Mouse (Mus musculus) heart, embryonic 16.5 days (tissue): Measurements from ENCODE around the gene C5ar1. TPM values are rescaled to one million over a fixed set of nuclear protein-coding genes. Genes with fewer than 3 reads are reported as not detected.
"Not testable (repeated sequence)": the region's sequence is repeated elsewhere in the genome, so short reads cannot be mapped to it uniquely, and the experiment has no call there.

Source experiments
- ATAC-seq: fragments of 200-750 bp; cut with Nextera tagmentation; replicated peaks from 2 replicates; pipeline ENCODE4 v1.8.0; 2017; ENCODE audit warnings: moderate number of reproducible peaks; ENCODE audit not compliant: insufficient read depth, low FRiP score; ENCODE audit errors: extremely low read depth
- H3K27ac ChIP-seq: fragments of 300-500 bp; sonication (generic); 2 replicates; pipeline ENCODE4 v1.5.1; 2014; ENCODE audit warnings: mild to moderate bottlenecking, low read length, control low read depth, moderate library complexity
- H3K27me3 ChIP-seq: fragments of 300-500 bp; sonication (generic); 2 replicates; pipeline ENCODE4 v1.6.1; 2014; ENCODE audit warnings: low read length, mixed read lengths; ENCODE audit not compliant: control insufficient read depth, insufficient read depth
- H3K36me3 ChIP-seq: fragments of 300-500 bp; sonication (generic); 2 replicates; pipeline ENCODE4 v1.6.1; 2014; ENCODE audit not compliant: control insufficient read depth, insufficient read depth
- H3K4me1 ChIP-seq: fragments of 300-500 bp; sonication (generic); 2 replicates; pipeline ENCODE4 v1.6.1; 2014; ENCODE audit warnings: low read length, mixed read lengths; ENCODE audit not compliant: control insufficient read depth, insufficient read depth
- H3K4me2 ChIP-seq: fragments of 300-500 bp; sonication (generic); 2 replicates; pipeline ENCODE4 v1.6.1; 2014; ENCODE audit warnings: low read depth, mild to moderate bottlenecking, control low read depth, low read length
- H3K4me3 ChIP-seq: fragments of 300-500 bp; sonication (generic); 2 replicates; pipeline ENCODE4 v1.5.1; 2014; ENCODE audit warnings: mild to moderate bottlenecking, control low read depth, low read length
- H3K9ac ChIP-seq: fragments of 300-500 bp; sonication (generic); 2 replicates; pipeline ENCODE4 v1.6.1; 2014; ENCODE audit warnings: low read length, control low read depth
- H3K9me3 ChIP-seq: fragments of 300-500 bp; sonication (generic); replicated peaks from 2 replicates; pipeline ENCODE4 v1.6.1; 2016; ENCODE audit warnings: low read length; ENCODE audit not compliant: control insufficient read depth
- WGBS: fragments of 180-500 bp; shearing (Covaris S2); extraction: QIAGEN DNeasy Blood & Tissue Kit; methylation state at CpG from one replicate; pipeline ENCODE4 v1.1.7; 2014; 5-methylcytosine and 5-hydroxymethylcytosine counted together
- polyA plus RNA-seq: library from polyadenylated mRNA; unstranded; fragments of >200 nt; fragmentation: Nextera tagmentation; extraction: Ambion mirVana; gene quantifications from 2 replicates; pipeline ENCODE4 v1.2.1, GENCODE M21; 2015

The C5ar1 gene
- polyA plus RNA-seq, 1 experiment from 2014 or later = 3.2 TPM

DNA sequence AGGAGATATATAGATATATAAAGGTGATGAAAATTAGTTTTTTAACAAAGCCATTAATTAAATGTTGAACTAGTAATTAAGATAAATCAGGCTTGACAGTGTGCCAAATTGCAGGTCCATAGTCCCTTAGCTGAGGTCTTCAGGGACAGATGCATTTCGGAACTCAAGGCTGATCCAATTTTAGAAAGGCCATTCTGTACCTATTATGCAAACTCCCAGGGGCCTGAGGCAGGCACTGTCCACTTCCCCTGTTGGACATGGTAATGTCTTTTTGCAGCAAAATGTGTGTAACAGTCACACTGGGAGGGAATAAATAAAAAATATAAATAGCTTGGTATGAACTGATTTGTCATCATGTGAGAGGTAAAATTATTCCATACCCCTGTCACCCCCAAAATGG is 11.8 kb upstream of the C5ar1 start:
- Histone ChIP-seq H3K9ac (no peak overlapping the region), H3K27me3 (0 out of 2 replicates have a peak, but pooled peaks cover 2% of the 10 kb centered on the region), H3K4me2 (no peak overlapping the region), H3K4me3 (no peak overlapping the region), H3K27ac (no peak overlapping the region), H3K9me3 (no peaks in the 10 kb centered on the region), H3K36me3 (peaks cover 9% of the 10 kb centered on the region), H3K4me1 (peaks cover 20% of the 10 kb centered on the region)
- no peak for ATAC-seq
- WGBS = 67% methylated on average over 1 of the region's 1 CpGs

DNA sequence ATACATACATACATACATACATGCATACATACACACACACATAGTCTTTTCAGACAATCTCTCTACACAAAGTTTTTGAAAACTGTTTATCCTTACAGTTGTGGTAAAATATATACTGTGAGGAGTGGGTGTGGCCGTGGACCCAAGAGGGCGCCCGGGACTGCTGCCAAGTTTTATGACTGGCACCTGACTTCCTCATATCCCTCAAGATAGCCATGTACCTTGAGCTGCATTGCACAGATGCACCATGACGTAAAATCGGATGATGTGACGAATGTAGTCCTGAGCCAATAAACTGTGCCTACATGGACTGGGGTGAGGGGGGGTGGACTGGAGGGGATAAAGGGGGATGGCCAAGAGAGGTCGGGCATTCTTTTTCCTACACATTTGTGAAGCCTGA is 7.3 kb upstream of the C5ar1 start:
- H3K4me2 ChIP-seq, H3K9ac ChIP-seq, ATAC-seq, H3K27me3 ChIP-seq, H3K4me3 ChIP-seq, H3K4me1 ChIP-seq, H3K27ac ChIP-seq, H3K9me3 ChIP-seq, H3K36me3 ChIP-seq: not testable (repeated sequence)
- WGBS = 73% methylated on average over 7 of the region's 7 CpGs

DNA sequence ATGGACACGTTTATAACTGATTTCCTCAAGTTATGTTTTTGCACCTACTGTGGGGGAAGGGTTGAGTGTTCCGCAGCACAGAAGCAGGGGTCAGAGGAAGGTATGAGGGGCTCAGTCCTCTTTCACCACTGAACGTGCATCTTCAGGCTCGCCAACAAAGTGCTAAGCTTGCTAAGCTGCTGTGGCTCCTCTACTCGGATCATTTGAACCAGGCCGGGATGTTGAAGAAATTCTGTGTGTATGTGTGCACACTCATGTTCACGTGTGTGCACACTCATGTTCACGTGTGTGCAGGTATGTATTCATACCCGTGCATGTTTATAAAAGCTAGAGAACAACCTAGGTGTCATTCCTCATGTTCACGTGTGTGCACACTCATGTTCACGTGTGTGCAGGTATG is 6.5 kb upstream of the C5ar1 start:
- H3K4me3 ChIP-seq = no peak overlapping the region
- no peak for ATAC-seq
- no peaks in the 10 kb centered on the region for H3K9me3 ChIP-seq
- no peaks in the 10 kb centered on the region for H3K36me3 ChIP-seq
- 0 out of 2 replicates have a peak, but pooled peaks cover 2% of the 10 kb centered on the region for H3K27me3 ChIP-seq
- no peaks in the 10 kb centered on the region for H3K4me1 ChIP-seq
- H3K4me2 ChIP-seq = no peak overlapping the region
- WGBS = 85% methylated on average over 11 of the region's 11 CpGs
- H3K27ac ChIP-seq = no peak overlapping the region
- H3K9ac ChIP-seq = no peak overlapping the region

DNA sequence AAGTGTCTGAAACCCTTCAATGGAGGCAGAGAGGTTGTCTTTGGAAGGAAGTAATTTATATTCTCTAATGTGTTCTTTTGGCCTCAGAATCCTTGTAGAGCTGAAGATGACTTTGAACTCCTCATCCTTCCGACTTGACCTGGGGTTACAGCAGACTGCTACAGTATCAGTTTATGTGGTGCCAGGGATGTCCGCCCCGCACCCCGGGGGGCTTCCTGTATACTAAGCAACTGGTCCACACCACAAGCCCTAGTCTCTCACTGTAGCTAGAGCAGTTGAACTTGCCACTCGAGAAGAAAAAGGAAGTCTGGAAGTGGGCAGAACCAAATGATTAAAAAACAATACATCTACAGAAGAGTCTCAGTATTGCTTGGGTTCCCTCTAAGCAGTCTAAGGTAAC is 4.5 kb upstream of the C5ar1 start:
- Histone ChIP-seq H3K9me3 (no peaks in the 10 kb centered on the region), H3K9ac (no peak overlapping the region), H3K4me2 (no peak overlapping the region), H3K27ac (no peak overlapping the region), H3K36me3 (no peaks in the 10 kb centered on the region), H3K4me3 (no peak overlapping the region), H3K4me1 (no peaks in the 10 kb centered on the region), H3K27me3 (no peaks in the 10 kb centered on the region)
- 75% methylated on average over 5 of the region's 5 CpGs for WGBS
- ATAC-seq = no peak

DNA sequence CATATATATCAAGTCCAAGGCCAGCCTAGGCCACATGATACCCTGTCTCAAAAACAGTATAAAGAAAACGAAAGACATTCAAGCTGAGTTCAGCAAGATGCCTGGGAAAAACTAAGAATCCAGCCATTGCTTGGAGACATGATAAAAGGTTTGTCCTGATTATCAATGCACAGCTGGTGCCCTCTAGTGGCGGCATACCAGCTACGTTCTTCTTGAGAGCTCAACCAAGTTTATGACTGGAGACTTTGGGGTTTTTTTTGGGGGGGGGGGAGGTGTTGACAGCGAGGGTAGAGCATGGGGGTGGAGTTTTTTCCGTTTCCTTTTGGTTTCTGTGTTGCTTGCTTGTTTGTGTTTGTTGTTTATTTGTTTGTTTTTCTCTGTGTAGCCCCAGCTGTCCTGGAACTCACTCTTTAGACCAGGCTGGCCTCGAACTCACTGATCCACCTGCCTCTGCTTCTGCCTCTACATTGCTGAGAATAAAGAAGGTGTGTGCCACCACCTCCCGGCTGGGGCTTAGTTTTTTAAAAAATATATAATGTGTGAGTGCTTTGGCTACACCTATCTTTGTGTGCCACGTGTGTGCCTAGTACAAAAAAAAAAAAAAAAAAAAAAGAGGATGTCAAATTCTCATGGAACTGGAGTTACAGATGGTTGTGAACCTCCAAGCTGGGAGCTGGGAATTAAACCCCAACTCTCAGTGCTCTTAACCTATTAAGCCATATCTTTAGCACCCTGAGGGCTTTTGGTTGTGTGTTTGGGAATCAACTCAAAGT is 3.9 kb upstream of the C5ar1 start:
- Histone ChIP-seq H3K27ac (no peak overlapping the region), H3K4me3 (no peak overlapping the region), H3K9ac (no peak overlapping the region), H3K4me2 (no peak overlapping the region), H3K27me3 (no peaks in the 10 kb centered on the region), H3K4me1 (no peaks in the 10 kb centered on the region), H3K36me3 (no peaks in the 10 kb centered on the region), H3K9me3 (no peaks in the 10 kb centered on the region)
- ATAC-seq = no peak
- WGBS = 27% methylated on average over 8 of the region's 8 CpGs

DNA sequence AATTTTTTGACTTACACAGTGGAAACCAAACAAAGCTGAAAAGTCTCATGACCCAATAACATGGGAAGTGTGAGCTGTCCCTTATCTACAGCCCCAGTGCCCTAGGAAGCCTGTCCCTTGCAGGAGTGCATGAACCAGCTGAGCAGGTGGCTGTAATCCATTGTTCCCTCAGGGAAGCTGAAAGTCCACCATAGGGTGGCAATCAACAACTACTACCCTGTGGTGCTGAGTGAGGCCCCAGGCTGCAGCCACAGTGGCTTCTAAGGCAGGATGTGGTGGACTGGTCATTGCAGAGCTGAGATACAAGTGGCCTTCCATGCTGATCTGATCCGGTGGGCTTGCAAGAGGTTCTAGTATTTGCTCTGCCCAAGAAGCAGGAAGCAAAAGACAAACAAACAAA is 1.8 kb upstream of the C5ar1 start:
- no peak for ATAC-seq
- H3K4me2 ChIP-seq = no peak overlapping the region
- WGBS = 68% methylated on average over 1 of the region's 1 CpGs
- no peak overlapping the region for H3K4me3 ChIP-seq
- H3K4me1 ChIP-seq = no peaks in the 10 kb centered on the region
- H3K9ac ChIP-seq = no peak overlapping the region
- H3K27me3 ChIP-seq = no peaks in the 10 kb centered on the region
- H3K27ac ChIP-seq = no peak overlapping the region
- no peaks in the 10 kb centered on the region for H3K36me3 ChIP-seq
- no peaks in the 10 kb centered on the region for H3K9me3 ChIP-seq

DNA sequence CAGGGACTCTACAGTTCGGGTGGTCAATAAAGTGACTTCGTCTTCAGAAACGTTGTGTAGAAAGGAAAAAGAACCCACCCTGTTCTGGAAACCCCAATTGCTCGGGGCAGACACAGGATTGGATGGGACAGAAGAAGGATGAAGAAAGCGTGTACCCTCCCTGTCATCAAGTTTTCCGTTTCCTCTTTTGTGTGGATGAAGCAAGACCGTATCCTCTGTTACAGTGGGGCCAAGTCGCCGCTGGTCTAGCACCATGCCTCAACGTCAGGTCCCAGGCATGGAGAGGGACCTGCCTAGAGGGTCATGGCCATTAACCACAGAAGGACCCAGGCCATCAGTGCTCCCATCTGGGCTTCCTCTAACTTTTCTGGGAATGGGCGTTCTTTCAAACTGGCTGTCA is 1.5 kb downstream of the C5ar1 start:
- no peak for ATAC-seq
- H3K36me3 ChIP-seq = no peaks in the 10 kb centered on the region
- H3K4me2 ChIP-seq = no peak overlapping the region
- H3K4me3 ChIP-seq = no peak overlapping the region
- no peak overlapping the region for H3K27ac ChIP-seq
- no peaks in the 10 kb centered on the region for H3K27me3 ChIP-seq
- no peaks in the 10 kb centered on the region for H3K9me3 ChIP-seq
- H3K9ac ChIP-seq = no peak overlapping the region
- WGBS = 87% methylated on average over 11 of the region's 11 CpGs
- no peaks in the 10 kb centered on the region for H3K4me1 ChIP-seq

DNA sequence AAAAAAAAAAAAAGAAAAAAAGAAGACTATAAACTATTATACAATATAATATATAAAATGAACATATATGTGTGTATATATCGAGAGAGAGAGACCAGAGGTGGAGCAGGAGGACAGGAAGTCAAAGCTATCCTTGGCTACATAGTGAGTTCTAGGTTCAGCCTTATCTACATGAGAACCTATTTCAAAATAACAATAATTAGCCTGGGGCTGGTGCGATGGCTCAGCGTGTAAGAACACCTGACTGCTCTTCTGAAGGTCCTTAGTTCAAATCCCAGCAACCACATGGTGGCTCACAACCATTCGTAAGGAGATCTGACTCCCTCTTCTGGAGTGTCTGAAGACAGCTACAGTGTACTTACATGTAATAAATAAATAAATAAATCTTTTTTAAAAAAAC is 3.4 kb downstream of the C5ar1 start:
- H3K27ac ChIP-seq, H3K27me3 ChIP-seq, H3K36me3 ChIP-seq, H3K9me3 ChIP-seq, H3K4me2 ChIP-seq, H3K9ac ChIP-seq, ATAC-seq, H3K4me1 ChIP-seq, H3K4me3 ChIP-seq: not testable (repeated sequence)
- 84% methylated on average over 4 of the region's 4 CpGs for WGBS

DNA sequence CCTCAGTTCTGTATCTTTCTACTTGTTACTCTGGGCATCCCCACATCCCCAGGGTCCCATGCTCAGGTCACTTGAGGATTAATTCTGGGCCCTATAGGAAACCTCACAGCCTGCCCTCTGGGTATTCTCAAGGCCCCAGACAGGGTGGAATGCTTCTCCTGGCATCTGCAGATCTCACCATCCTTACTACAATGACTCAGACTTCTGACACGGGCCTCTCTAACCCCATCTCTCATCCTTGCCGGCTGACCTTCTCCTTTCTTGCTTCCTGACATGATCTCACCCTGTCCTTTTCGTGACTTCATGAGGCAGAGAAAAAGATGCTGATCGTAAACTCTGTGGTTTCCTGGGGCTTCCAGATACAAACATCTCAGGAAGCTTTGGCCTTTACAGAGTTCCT is 5.1 kb downstream of the C5ar1 start:
- no peaks in the 10 kb centered on the region for H3K27me3 ChIP-seq
- H3K9ac ChIP-seq = no peak overlapping the region
- H3K4me1 ChIP-seq = no peaks in the 10 kb centered on the region
- no peaks in the 10 kb centered on the region for H3K9me3 ChIP-seq
- H3K27ac ChIP-seq = no peak overlapping the region
- no peak overlapping the region for H3K4me3 ChIP-seq
- no peaks in the 10 kb centered on the region for H3K36me3 ChIP-seq
- H3K4me2 ChIP-seq = no peak overlapping the region
- WGBS = 41% methylated on average over 4 of the region's 4 CpGs
- no peak for ATAC-seq
